Mouse (Mus musculus) MEL (cell line): Measurements from ENCODE around the gene Mitf.

Experiments
- CHD1 ChIP-seq: IDR thresholded peaks from 2 replicates; pipeline ENCODE4 v1.6.1; 2012; ENCODE audit warnings: low read depth, mild to moderate bottlenecking, inconsistent platforms, low read length, improper control_type of control experiment
- CTCF ChIP-seq, 3 experiments: IDR thresholded peaks in 2 of 3; conservative IDR thresholded peaks in 1 of 3; 2 replicates each; pipeline ENCODE4 v1.5.1; 2011 to 2012; ENCODE audit warnings: low read length in 3 of 3, low read depth in 2 of 3, mild to moderate bottlenecking in 2 of 3, improper control_type of control experiment in 1 of 3, inconsistent platforms in 1 of 3, mixed read lengths in 1 of 3, moderate library complexity in 1 of 3; ENCODE audit not compliant: control insufficient read depth in 1 of 3, insufficient read depth in 1 of 3, poor library complexity in 1 of 3, severe bottlenecking in 1 of 3
- ELF1 ChIP-seq: IDR thresholded peaks from 2 replicates; pipeline ENCODE4 v1.6.1; 2014; ENCODE audit warnings: low read depth, mild to moderate bottlenecking, inconsistent platforms, low read length, improper control_type of control experiment, moderate library complexity
- EP300 ChIP-seq, 2 experiments: IDR thresholded peaks; 2 replicates each; pipeline ENCODE4 v1.6.1; 2011; ENCODE audit warnings: improper control_type of control experiment in 2 of 2, low read length in 2 of 2, low read depth in 1 of 2, mild to moderate bottlenecking in 1 of 2
- GATA1 ChIP-seq: IDR thresholded peaks from 2 replicates; pipeline ENCODE4 v1.6.1; 2011; ENCODE audit warnings: low read depth, low read length, improper control_type of control experiment
- JUND ChIP-seq: IDR thresholded peaks from 2 replicates; pipeline ENCODE4 v1.6.1; 2011; ENCODE audit warnings: low read depth, mild to moderate bottlenecking, improper control_type of control experiment, low read length
- MAX ChIP-seq: IDR thresholded peaks from 2 replicates; pipeline ENCODE4 v1.6.1; 2011; ENCODE audit warnings: low read length, improper control_type of control experiment
- NRF1 ChIP-seq: IDR thresholded peaks from 2 replicates; pipeline ENCODE4 v1.6.1; 2014; ENCODE audit warnings: low read depth, mild to moderate bottlenecking, inconsistent platforms, low read length, improper control_type of control experiment, moderate library complexity; ENCODE audit not compliant: poor library complexity, insufficient read depth, severe bottlenecking
- RAD21 ChIP-seq: IDR thresholded peaks from 2 replicates; pipeline ENCODE4 v1.6.1; 2011; ENCODE audit warnings: mild to moderate bottlenecking, low read depth, low read length, improper control_type of control experiment
- TAL1 ChIP-seq: IDR thresholded peaks from 2 replicates; pipeline ENCODE4 v1.6.1; 2012; ENCODE audit warnings: mild to moderate bottlenecking, inconsistent platforms, low read length, moderate library complexity, mixed read lengths
- USF2 ChIP-seq, 2 experiments: IDR thresholded peaks; 2 replicates each; pipeline ENCODE4 v1.6.1; 2011 to 2012; ENCODE audit warnings: improper control_type of control experiment in 2 of 2, low read length in 2 of 2, borderline replicate concordance in 1 of 2, inconsistent platforms in 1 of 2, low read depth in 1 of 2, mild to moderate bottlenecking in 1 of 2; ENCODE audit not compliant: insufficient read depth in 1 of 2
- ZMIZ1 ChIP-seq: IDR thresholded peaks from 2 replicates; pipeline ENCODE4 v1.6.1; 2012; ENCODE audit warnings: low read depth, mild to moderate bottlenecking, inconsistent platforms, low read length, improper control_type of control experiment, moderate library complexity

- TF ChIP-seq USF2 (IDR thresholded peaks at IDR 0.05; ENCODE audit: borderline replicate concordance in 1 of 2, insufficient read depth in 1 of 2, low read depth in 1 of 2, low read length in 2 of 2) (no peak), RAD21 (no peak), CTCF (IDR thresholded peaks at IDR 0.05 in 2 of 3, conservative IDR thresholded peaks at IDR 0.05 in 1 of 3; ENCODE audit: control insufficient read depth in 1 of 3, insufficient read depth in 1 of 3, low read depth in 2 of 3, low read length in 3 of 3, poor library complexity in 1 of 3, severe bottlenecking in 1 of 3) (no peak), NRF1 (no peak), CHD1 (no peak), ZMIZ1 (no peak), ELF1 (no peak), JUND (no peak), EP300 (IDR thresholded peaks at IDR 0.05; ENCODE audit: low read depth in 1 of 2, low read length in 2 of 2) (no peak), GATA1 (no peak), TAL1 (no peak), MAX (no peak)
Measured at GRCm38 (mm10) chr6:97924221-97924620, 117.4 kb downstream of the Mitf start.
